Mouse (Mus musculus) embryonic facial prominence, embryonic 11.5 days (tissue): ENCODE measurements around the gene Smad6. TPM values are rescaled to one million over a fixed set of nuclear protein-coding genes. Genes with fewer than 3 reads are reported as not detected.

ENCODE experiments used
- ATAC-seq: fragments of 200-750 bp; cut with Nextera tagmentation; replicated peaks from 2 replicates; pipeline ENCODE4 v1.8.0; 2017; ENCODE audit warnings: low read depth; ENCODE audit not compliant: insufficient number of reproducible peaks, low FRiP score, low TSS enrichment
- DNase-seq: peaks from one replicate; pipeline ENCODE4 v3.0.0-alpha.2; 2015; ENCODE audit warnings: low spot score
- H3K27ac ChIP-seq: fragments of 300-500 bp; sonication (generic); replicated peaks from 2 replicates; pipeline ENCODE4 v1.5.1; 2014; ENCODE audit warnings: mild to moderate bottlenecking, low read depth, low read length, control low read depth
- H3K27me3 ChIP-seq: fragments of 300-500 bp; sonication (generic); 2 replicates; pipeline ENCODE4 v1.6.1; 2014; ENCODE audit warnings: mild to moderate bottlenecking, low read length, moderate library complexity, mixed read lengths; ENCODE audit not compliant: control insufficient read depth, insufficient read depth
- H3K36me3 ChIP-seq: fragments of 300-500 bp; sonication (generic); replicated peaks from 2 replicates; pipeline ENCODE4 v1.6.1; 2014; ENCODE audit warnings: low read depth, mild to moderate bottlenecking, low read length, moderate library complexity, mixed read lengths; ENCODE audit not compliant: control insufficient read depth, insufficient read depth
- H3K4me1 ChIP-seq: fragments of 300-500 bp; sonication (generic); 2 replicates; pipeline ENCODE4 v1.6.1; 2014; ENCODE audit warnings: low read length, mixed read lengths; ENCODE audit not compliant: control insufficient read depth, insufficient read depth
- H3K4me2 ChIP-seq: fragments of 300-500 bp; sonication (generic); 2 replicates; pipeline ENCODE4 v1.6.1; 2014; ENCODE audit warnings: low read depth, mild to moderate bottlenecking, control low read depth, low read length, moderate library complexity
- H3K4me3 ChIP-seq: fragments of 300-500 bp; sonication (generic); 2 replicates; pipeline ENCODE4 v1.5.1; 2014; ENCODE audit warnings: low read depth, low read length, control low read depth
- H3K9ac ChIP-seq: fragments of 300-500 bp; sonication (generic); replicated peaks from 2 replicates; pipeline ENCODE4 v1.6.1; 2014; ENCODE audit warnings: mild to moderate bottlenecking, control low read depth, low read length
- H3K9me3 ChIP-seq: fragments of 300-500 bp; sonication (generic); replicated peaks from 2 replicates; pipeline ENCODE4 v1.6.1; 2016; ENCODE audit warnings: mild to moderate bottlenecking, low read length, inconsistent platforms, mixed read lengths; ENCODE audit not compliant: control insufficient read depth
- WGBS: fragments of 180-500 bp; shearing (Covaris S2); extraction: QIAGEN DNeasy Blood & Tissue Kit; methylation state at CpG from one replicate; pipeline ENCODE4 v1.1.7; 2014; 5-methylcytosine and 5-hydroxymethylcytosine counted together
- polyA plus RNA-seq: library from polyadenylated mRNA; unstranded; fragments of >200 nt; fragmentation: Nextera tagmentation; extraction: Ambion mirVana; gene quantifications from 2 replicates; pipeline ENCODE4 v1.2.1, GENCODE M21; 2014

Gene Smad6
- polyA plus RNA-seq, 1 experiment from 2014 or later = 9.3 TPM

GRCm38 (mm10) chr9:64042216-64042615 lies 20.4 kb upstream of the Smad6 start:
- 86% methylated on average over 8 of the region's 8 CpGs for WGBS
- Histone ChIP-seq H3K4me3 (no peak overlapping the region), H3K9ac (no peak overlapping the region), H3K4me1 (peaks cover 7% of the 10 kb centered on the region; the same call in 1 of the 2 replicates), H3K36me3 (no peaks in the 10 kb centered on the region), H3K9me3 (no peaks in the 10 kb centered on the region), H3K4me2 (no peak overlapping the region), H3K27me3 (no peaks in the 10 kb centered on the region), H3K27ac (no peak overlapping the region)
- no peak for DNase-seq
- ATAC-seq = no peak

- no peak overlapping the region for H3K4me3 ChIP-seq
Observed at GRCm38 (mm10) chr9:64029908-64030631, 8.2 kb upstream of the Smad6 start.

GRCm38 (mm10) chr9:64025565-64025964 lies 3.7 kb upstream of the Smad6 start:
- Histone ChIP-seq H3K27me3 (no peaks in the 10 kb centered on the region), H3K4me1 (no peaks in the 10 kb centered on the region; the same call in 1 of the 2 replicates), H3K4me2 (no peak overlapping the region), H3K36me3 (no peaks in the 10 kb centered on the region), H3K9ac (no peak overlapping the region), H3K4me3 (no peak overlapping the region), H3K9me3 (no peaks in the 10 kb centered on the region), H3K27ac (no peak overlapping the region)
- no peak for ATAC-seq
- peak; percentile 74 for DNase-seq
- WGBS = 3% methylated on average over 3 of the region's 3 CpGs

More at GRCm38 (mm10) chr9:64029908-64030631, 8.2 kb upstream of the Smad6 start:
- WGBS = 75% methylated on average over 6 of the region's 6 CpGs
- Histone ChIP-seq H3K27me3 (no peaks in the 10 kb centered on the region), H3K27ac (no peak overlapping the region), H3K9me3 (no peaks in the 10 kb centered on the region), H3K4me2 (no peak overlapping the region), H3K9ac (no peak overlapping the region), H3K4me1 (no peaks in the 10 kb centered on the region), H3K36me3 (no peaks in the 10 kb centered on the region; the same call in 1 of the 2 replicates)
- DNase-seq (no peak), ATAC-seq (no peak)

- DNase-seq (no peak), ATAC-seq (no peak)
- Histone ChIP-seq H3K4me3 (no peak overlapping the region), H3K27me3 (no peaks in the 10 kb centered on the region), H3K9me3 (no peaks in the 10 kb centered on the region), H3K4me1 (no peaks in the 10 kb centered on the region; the same call in 1 of the 2 replicates), H3K27ac (no peak overlapping the region), H3K9ac (no peak overlapping the region), H3K4me2 (no peak overlapping the region), H3K36me3 (no peaks in the 10 kb centered on the region)
- WGBS = 28% methylated on average over 2 of the region's 2 CpGs
Observed at GRCm38 (mm10) chr9:64024976-64025375, 3.1 kb upstream of the Smad6 start.

- Histone ChIP-seq H3K9ac (peak overlapping the region; percentile 47), H3K36me3 (no peaks in the 10 kb centered on the region), H3K4me3 (peak overlapping the region; percentile 93), H3K27me3 (no peaks in the 10 kb centered on the region), H3K9me3 (no peaks in the 10 kb centered on the region), H3K4me1 (no peaks in the 10 kb centered on the region; the same call in 1 of the 2 replicates), H3K4me2 (peak overlapping the region; percentile 72), H3K27ac (peak overlapping the region; percentile 86)
- ATAC-seq = peak; percentile 66
- peak; percentile 99 for DNase-seq
- under 1% methylated on average over 49 of the region's 54 CpGs for whole genome bisulfite sequencing
Observed at GRCm38 (mm10) chr9:64022562-64023366, 905 bp upstream of the Smad6 start.

GRCm38 (mm10) chr9:64021319-64021850 lies 474 bp downstream of the Smad6 start:
- DNase-seq (peak; percentile 51), ATAC-seq (no peak)
- peak overlapping the region; percentile 98 for H3K9ac ChIP-seq
- no peaks in the 10 kb centered on the region for H3K27me3 ChIP-seq
- peaks cover 4% of the 10 kb centered on the region for H3K4me1 ChIP-seq
- H3K27ac ChIP-seq = peak overlapping the region; percentile 95
- H3K4me2 ChIP-seq = peak overlapping the region; percentile 72
- H3K9me3 ChIP-seq = no peaks in the 10 kb centered on the region
- no peaks in the 10 kb centered on the region for H3K36me3 ChIP-seq
- peak overlapping the region; percentile 93 for H3K4me3 ChIP-seq
- WGBS = under 1% methylated on average over 30 of the region's 32 CpGs

- Histone ChIP-seq H3K4me3 (peak overlapping the region; percentile 93), H3K4me2 (peak overlapping the region; percentile 72), H3K9me3 (no peaks in the 10 kb centered on the region), H3K27ac (peak overlapping the region; percentile 95), H3K4me1 (peaks cover 4% of the 10 kb centered on the region), H3K9ac (peak overlapping the region; percentile 98), H3K27me3 (no peaks in the 10 kb centered on the region), H3K36me3 (no peaks in the 10 kb centered on the region)
- DNase-seq (peak; percentile 59), ATAC-seq (no peak)
- under 1% methylated on average over 87 of the region's 89 CpGs for WGBS
Observed at GRCm38 (mm10) chr9:64020606-64021318, 1.1 kb downstream of the Smad6 start.
